Mouse (Mus musculus): ENCODE measurements around the gene Xxylt1. TPM values are rescaled to one million over a fixed set of nuclear protein-coding genes. Genes with fewer than 3 reads are reported as not detected.
"Not testable (repeated sequence)": the region's sequence is repeated elsewhere in the genome, so short reads cannot be mapped to it uniquely, and the experiment has no call there.

Xxylt1 gene
- polyA plus RNA-seq, 1 experiment: 10.6 TPM

DNA sequence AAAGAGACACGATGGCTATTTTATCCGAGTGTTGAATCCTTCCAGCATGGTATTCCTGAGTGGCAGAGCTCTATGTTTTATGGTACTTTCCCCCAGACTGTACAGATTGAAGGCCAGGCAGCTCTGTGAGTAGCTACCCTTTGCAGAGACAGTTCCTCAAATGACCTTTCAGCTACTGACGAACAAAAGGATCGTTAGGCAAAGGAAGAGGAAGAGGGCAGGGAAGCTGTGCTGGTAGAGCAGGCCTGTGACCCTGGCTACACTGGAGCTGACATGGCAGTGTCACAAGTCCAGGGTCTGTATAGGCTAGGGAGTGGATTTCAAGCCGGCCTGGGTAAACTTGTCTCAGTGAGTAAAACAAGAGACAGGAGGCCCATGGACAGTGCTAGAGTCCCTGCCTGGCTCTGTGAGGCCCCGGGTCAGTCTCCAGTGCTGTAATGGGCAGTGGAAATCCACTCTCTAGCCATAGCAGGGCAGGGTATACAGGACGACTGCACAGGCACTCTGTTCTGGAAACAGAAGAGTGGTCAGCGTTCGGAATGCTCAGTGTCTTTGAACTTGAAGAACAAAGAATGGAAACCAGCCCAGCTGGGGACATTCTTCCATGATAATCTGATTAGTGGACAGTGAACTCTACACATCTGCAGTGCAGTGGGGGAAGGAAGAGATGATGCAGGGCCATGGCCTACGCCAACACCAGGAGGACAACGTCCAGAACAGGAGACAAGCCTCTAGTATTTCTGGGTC, 51.3 kb downstream of the Xxylt1 start:
- no peak for DNase-seq (ENCODE audit: low read depth, low spot score)
- 70% methylated on average over 11 of the region's 11 CpGs for WGBS

DNA sequence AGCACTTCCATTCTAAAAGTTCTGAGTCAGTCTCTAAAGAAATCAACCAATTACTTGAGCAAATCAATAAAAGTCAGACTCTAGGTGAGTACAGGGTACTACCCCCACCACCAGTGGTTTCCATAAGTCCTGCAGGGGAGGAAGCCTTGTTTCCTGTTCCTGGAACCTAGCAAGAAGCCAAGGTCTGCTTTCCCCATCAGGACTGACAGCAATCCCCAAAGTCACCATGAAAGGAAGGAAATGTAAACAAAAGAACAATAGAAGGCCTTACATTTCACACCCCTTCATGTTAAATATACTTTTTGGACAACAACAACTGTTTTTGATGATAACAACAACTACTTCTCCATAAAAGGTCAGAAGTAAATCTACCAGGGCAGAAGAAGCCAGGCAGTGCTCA, 53.6 kb downstream of the Xxylt1 start:
- no peak for DNase-seq (ENCODE audit: low read depth, low spot score)

GRCm38 (mm10) chr16:31025516-31025915, 55.7 kb downstream of the Xxylt1 start:
- 94% methylated on average over 7 of the region's 7 CpGs for WGBS
- DNase-seq (ENCODE audit: low read depth, low spot score): no peak

DNA sequence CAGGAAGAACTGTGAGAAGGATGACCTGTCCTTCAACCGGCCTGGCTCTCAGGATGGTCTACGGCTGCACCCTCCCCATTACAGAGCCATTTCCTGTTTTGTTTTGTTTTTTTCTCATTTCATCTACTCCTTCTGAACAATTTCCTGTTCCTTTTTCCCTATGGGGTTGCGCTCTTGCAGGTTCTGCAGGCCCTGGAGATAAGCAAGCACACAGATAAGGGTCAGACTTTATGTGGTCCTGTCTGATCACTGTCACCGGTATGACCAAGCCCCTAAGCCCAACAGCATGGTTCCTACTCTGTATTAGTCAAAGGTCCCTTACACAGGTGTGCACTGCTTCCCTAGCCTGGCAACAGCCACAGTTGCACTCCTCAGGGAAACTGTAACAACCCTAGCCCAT, 56.2 kb downstream of the Xxylt1 start:
- DNase-seq (ENCODE audit: low read depth, low spot score): no peak
- WGBS: 73% methylated on average over 4 of the region's 4 CpGs

GRCm38 (mm10) chr16:31024221-31024620, 57.0 kb downstream of the Xxylt1 start:
- 84% methylated on average over 7 of the region's 7 CpGs for WGBS
- no peak for DNase-seq (ENCODE audit: low read depth, low spot score)

- no peak for DNase-seq (ENCODE audit: low read depth, low spot score)
- 91% methylated on average over 8 of the region's 8 CpGs for WGBS
These were observed 57.4 kb downstream of the Xxylt1 start for GRCm38 (mm10) chr16:31023803-31024202.

- DNase-seq (ENCODE audit: low read depth, low spot score): no peak
- WGBS: 32% methylated on average over 5 of the region's 5 CpGs
These were observed 58.9 kb downstream of the Xxylt1 start for GRCm38 (mm10) chr16:31022287-31022686.

DNA sequence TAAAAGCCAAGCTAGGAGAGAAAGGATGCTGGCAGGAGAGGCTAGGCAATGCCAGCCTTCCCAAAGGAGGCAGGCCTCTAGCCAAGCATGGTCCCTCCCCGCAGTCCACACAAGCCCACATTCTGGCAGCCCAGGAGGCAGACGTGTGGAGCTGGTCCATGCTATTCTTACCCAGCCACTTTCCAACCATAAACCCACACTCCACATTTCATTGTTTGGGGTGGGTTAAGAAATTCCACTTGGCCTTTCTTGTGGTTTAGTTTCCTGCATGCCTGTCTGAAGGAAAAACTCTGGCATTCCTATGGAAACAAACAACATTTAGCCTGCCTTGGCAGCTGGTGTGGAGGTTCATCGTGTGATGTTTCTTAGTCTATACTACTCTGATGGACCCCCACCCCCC, 61.7 kb downstream of the Xxylt1 start:
- WGBS: 76% methylated on average over 3 of the region's 3 CpGs
- DNase-seq (ENCODE audit: low read depth, low spot score): no peak

GRCm38 (mm10) chr16:31017687-31018413, 63.4 kb downstream of the Xxylt1 start:
- 91% methylated on average over 10 of the region's 10 CpGs for WGBS

GRCm38 (mm10) chr16:31016669-31017068, 64.6 kb downstream of the Xxylt1 start:
- no peak for DNase-seq (ENCODE audit: low read depth, low spot score)
- 91% methylated on average over 2 of the region's 2 CpGs for WGBS

More at GRCm38 (mm10) chr16:31017687-31018413, 63.4 kb downstream of the Xxylt1 start:
- no peak for DNase-seq (ENCODE audit: low read depth, low spot score)

DNA sequence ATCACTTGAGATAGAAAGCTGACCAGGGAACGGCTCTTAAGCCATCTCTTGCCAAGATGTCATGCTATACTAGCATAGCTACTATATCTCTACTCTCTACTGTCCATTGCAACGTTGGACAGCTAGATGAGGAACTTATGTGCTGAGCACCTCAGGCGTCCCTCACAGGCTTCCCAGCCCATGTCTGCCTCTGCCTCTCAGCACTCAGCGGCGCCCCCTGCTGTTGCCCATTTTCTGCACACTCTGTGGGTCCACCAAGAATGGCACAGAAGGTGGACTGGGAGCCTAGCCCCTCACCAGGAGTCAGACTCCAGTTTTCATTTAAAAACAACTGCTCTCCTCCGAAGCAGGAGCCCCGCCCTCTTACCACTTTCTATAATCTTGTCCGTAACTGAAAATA, 65.1 kb downstream of the Xxylt1 start:
- 76% methylated on average over 8 of the region's 8 CpGs for WGBS
- no peak for DNase-seq (ENCODE audit: low read depth, low spot score)

- WGBS: 84% methylated on average over 1 of the region's 1 CpGs
- no peak for DNase-seq (ENCODE audit: low read depth, low spot score)
These were observed 66.0 kb downstream of the Xxylt1 start for GRCm38 (mm10) chr16:31015271-31015670.

GRCm38 (mm10) chr16:31012236-31012635, 69.0 kb downstream of the Xxylt1 start:
- DNase-seq (ENCODE audit: low read depth, low spot score): no peak
- 90% methylated on average over 10 of the region's 10 CpGs for WGBS

DNA sequence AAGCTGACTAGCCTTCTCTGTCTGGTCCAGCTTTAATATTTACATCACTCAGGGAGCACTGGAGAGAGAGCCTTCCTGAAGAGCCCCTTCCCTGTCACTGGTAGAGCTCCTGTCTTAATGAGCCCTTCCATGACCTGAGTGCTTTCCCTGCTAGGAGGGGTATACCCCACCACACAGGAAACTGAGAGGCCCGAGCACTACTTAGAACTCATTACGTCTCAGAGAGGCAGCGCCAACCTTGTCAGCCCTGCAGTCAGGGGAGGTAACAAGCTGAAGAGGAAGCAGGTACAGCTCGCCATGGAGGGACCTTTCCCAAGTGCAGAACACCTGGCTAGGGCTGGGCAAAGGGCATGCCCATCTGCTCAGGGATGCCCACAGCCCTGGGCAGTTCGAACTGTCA, 70.8 kb downstream of the Xxylt1 start:
- 88% methylated on average over 5 of the region's 5 CpGs for WGBS
- no peak for DNase-seq (ENCODE audit: low read depth, low spot score)

- no peak for DNase-seq (ENCODE audit: low read depth, low spot score)
- WGBS: 31% methylated on average over 7 of the region's 7 CpGs
These were observed 72.9 kb downstream of the Xxylt1 start for GRCm38 (mm10) chr16:31008326-31008725.

DNA sequence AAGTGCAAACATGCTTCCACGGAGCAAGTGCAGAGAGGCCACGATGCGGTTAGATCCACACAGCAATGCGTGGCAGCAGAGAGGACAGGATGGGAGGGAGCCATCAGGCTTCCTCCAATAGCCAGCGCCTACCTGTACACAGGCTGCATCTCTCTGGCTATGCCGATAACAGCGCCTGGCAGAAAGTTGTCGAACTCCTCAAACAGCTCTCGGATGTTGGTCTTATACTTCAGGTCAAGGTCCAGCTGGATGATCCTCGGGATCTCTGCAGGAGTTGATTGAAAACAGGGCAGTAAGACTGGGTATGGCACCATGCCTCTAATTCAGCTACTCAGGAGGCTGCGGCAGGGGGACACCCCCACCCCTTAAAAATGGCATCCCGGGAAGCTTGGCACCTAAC, 73.7 kb downstream of the Xxylt1 start:
- DNase-seq (ENCODE audit: low read depth, low spot score): no peak
- WGBS: 47% methylated on average over 12 of the region's 12 CpGs

GRCm38 (mm10) chr16:31005693-31006092, 75.5 kb downstream of the Xxylt1 start:
- 76% methylated on average over 7 of the region's 7 CpGs for WGBS
- DNase-seq (ENCODE audit: low read depth, low spot score): no peak

- DNase-seq (ENCODE audit: low read depth, low spot score): no peak
- 50% methylated on average over 2 of the region's 2 CpGs for WGBS
These were observed 76.9 kb downstream of the Xxylt1 start for GRCm38 (mm10) chr16:31004321-31004682.

- DNase-seq (ENCODE audit: low read depth, low spot score): not testable (repeated sequence)
- 4% methylated on average over 10 of the region's 10 CpGs for WGBS
These were observed 77.5 kb downstream of the Xxylt1 start for GRCm38 (mm10) chr16:31003592-31004320.

- WGBS: 61% methylated on average over 6 of the region's 6 CpGs
- DNase-seq (ENCODE audit: low read depth, low spot score): no peak
These were observed 78.3 kb downstream of the Xxylt1 start for GRCm38 (mm10) chr16:31002926-31003325.

DNA sequence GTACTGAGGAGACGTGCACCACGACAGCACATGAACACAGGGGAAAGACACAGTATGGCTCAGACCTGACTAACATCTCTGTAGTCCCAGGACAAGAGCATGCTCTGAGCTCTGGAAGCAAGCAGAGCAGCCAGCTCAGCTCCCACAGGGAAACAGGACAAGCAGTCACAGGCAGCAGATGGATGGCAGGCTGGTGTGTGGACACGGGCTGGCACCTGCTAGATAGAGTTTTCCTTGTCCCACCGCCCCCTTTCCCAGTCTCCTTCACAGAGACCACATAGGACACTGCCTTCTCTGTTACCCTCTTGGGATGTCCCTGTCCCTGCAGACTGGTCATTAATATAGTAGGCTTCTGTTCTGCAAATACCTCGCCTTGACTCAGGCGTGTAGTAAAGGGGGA, 79.1 kb downstream of the Xxylt1 start:
- no peak for DNase-seq (ENCODE audit: low read depth, low spot score)
- 92% methylated on average over 6 of the region's 6 CpGs for whole genome bisulfite sequencing

Data from large intestine, adult 2 months (tissue).